Mouse (Mus musculus): ENCODE results near the gene Ppp2r2d. TPM values are rescaled to one million over a fixed set of nuclear protein-coding genes. Genes with fewer than 3 reads are reported as not detected.

The Ppp2r2d gene
- polyA plus RNA-seq, 1 experiment, result 119 TPM

- TF ChIP-seq CTCF (IDR thresholded peaks at IDR 0.05; ENCODE audit: control insufficient read depth, insufficient read depth, insufficient replicate concordance, low read depth, low read length) (no peak), POLR2A (IDR thresholded peaks at IDR 0.05; ENCODE audit: control insufficient read depth, low read depth, low read length) (no peak)
- Histone ChIP-seq H3K36me3 (ENCODE audit: control insufficient read depth, insufficient read depth, low read length) (no peaks in the 10 kb centered on the region), H3K27ac (ENCODE audit: control insufficient read depth, insufficient read depth, low read depth, low read length) (no peak overlapping the region), H3K27me3 (ENCODE audit: control insufficient read depth, insufficient read depth, low read length) (no peaks in the 10 kb centered on the region), H3K4me3 (ENCODE audit: control insufficient read depth, low read depth, low read length) (no peak overlapping the region), H3K4me1 (ENCODE audit: control insufficient read depth, insufficient read depth, low read length) (no peaks in the 10 kb centered on the region; the same call in 1 of the 2 replicates)
These were observed 20.7 kb upstream of the Ppp2r2d start for GRCm38 (mm10) chr7:138824995-138825756.

DNA sequence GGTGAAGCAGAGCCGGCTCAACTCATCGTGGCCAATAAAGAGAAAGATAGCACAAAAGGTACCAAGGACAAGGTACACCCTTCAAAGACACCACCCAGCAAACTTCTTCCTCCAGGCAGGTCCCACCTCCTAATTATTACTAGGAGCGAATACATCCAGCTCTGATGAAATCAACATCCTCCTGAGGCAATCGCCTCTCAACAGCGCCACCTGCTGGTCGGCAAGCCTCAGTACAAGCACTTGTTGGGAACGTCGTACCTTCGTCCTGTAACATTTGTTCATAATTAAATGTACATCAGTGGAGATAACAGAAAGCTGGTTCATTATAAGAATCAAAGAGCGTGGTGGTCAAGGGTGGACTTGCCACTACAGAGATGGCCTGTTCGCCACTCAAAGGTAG is 18.1 kb upstream of the Ppp2r2d start:
- Histone ChIP-seq H3K27ac (ENCODE audit: control insufficient read depth, insufficient read depth, low read depth, low read length) (no peak overlapping the region), H3K4me1 (ENCODE audit: control insufficient read depth, insufficient read depth, low read length) (no peaks in the 10 kb centered on the region; the same call in 1 of the 2 replicates), H3K36me3 (ENCODE audit: control insufficient read depth, insufficient read depth, low read length) (no peaks in the 10 kb centered on the region), H3K27me3 (ENCODE audit: control insufficient read depth, insufficient read depth, low read length) (no peaks in the 10 kb centered on the region), H3K4me3 (ENCODE audit: control insufficient read depth, low read depth, low read length) (no peak overlapping the region; the same call in 1 of the 2 replicates)
- TF ChIP-seq POLR2A (IDR thresholded peaks at IDR 0.05; ENCODE audit: control insufficient read depth, low read depth, low read length) (no peak), CTCF (IDR thresholded peaks at IDR 0.05; ENCODE audit: control insufficient read depth, insufficient read depth, insufficient replicate concordance, low read depth, low read length) (peak; percentile 99)

DNA sequence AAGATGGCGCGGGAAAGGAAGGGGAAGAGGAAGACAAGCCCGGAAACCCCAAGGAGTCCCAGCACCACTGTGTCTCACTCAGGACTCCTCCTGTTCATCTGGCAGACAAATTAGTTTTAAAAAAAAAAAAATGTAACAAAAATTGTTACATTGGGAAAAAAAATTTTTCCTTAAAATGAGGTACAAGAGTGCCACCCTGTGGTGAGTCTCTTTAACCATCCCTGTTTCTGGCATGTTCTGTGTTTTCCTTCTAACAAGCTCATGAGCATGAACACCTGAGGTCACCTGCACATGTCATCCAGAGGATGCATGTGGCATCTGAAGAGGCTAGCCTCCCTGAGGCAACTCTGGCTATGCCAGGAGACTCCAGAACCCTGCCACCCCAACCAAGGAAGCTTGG is 10.9 kb upstream of the Ppp2r2d start:
- Histone ChIP-seq H3K4me3 (ENCODE audit: control insufficient read depth, low read depth, low read length) (no peak overlapping the region), H3K27ac (ENCODE audit: control insufficient read depth, insufficient read depth, low read depth, low read length) (no peak overlapping the region), H3K27me3 (ENCODE audit: control insufficient read depth, insufficient read depth, low read length) (no peaks in the 10 kb centered on the region), H3K4me1 (ENCODE audit: control insufficient read depth, insufficient read depth, low read length) (no peaks in the 10 kb centered on the region), H3K36me3 (ENCODE audit: control insufficient read depth, insufficient read depth, low read length) (no peaks in the 10 kb centered on the region; the same call in 1 of the 2 replicates)
- TF ChIP-seq POLR2A (IDR thresholded peaks at IDR 0.05; ENCODE audit: control insufficient read depth, low read depth, low read length), result no peak
- TF ChIP-seq CTCF (IDR thresholded peaks at IDR 0.05; ENCODE audit: control insufficient read depth, insufficient read depth, insufficient replicate concordance, low read depth, low read length), result no peak

DNA sequence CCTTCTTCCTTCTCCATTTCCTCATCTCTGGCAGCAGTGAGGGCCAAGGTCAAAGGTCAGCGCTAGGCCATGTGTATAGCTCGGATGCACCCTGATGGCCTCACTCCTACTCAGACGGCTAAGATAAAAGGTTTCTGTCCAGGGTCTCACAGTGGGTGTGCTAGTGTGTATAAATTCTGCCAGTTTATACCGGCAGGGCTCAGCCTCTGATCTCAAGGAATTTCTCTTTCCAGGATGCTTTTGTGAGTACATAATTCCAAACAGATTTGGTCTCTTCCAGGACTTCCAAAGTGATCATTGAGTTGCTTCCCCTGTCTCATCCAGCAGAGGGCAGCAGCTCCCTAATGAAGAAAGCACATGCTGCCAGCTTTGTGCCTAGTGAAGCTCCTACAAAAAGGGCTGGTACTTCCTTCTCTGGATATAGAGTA is 5.3 kb upstream of the Ppp2r2d start:
- Histone ChIP-seq H3K4me3 (ENCODE audit: control insufficient read depth, low read depth, low read length) (no peak overlapping the region), H3K36me3 (ENCODE audit: control insufficient read depth, insufficient read depth, low read length) (no peaks in the 10 kb centered on the region; the same call in 1 of the 2 replicates), H3K27me3 (ENCODE audit: control insufficient read depth, insufficient read depth, low read length) (no peaks in the 10 kb centered on the region), H3K4me1 (ENCODE audit: control insufficient read depth, insufficient read depth, low read length) (peaks cover 5% of the 10 kb centered on the region; the same call in 1 of the 2 replicates), H3K27ac (ENCODE audit: control insufficient read depth, insufficient read depth, low read depth, low read length) (no peak overlapping the region)
- TF ChIP-seq POLR2A (IDR thresholded peaks at IDR 0.05; ENCODE audit: control insufficient read depth, low read depth, low read length), result no peak
- peak; percentile 39; the same call in 1 of the 2 replicates for TF ChIP-seq CTCF (IDR thresholded peaks at IDR 0.05; ENCODE audit: control insufficient read depth, insufficient read depth, insufficient replicate concordance, low read depth, low read length)

DNA sequence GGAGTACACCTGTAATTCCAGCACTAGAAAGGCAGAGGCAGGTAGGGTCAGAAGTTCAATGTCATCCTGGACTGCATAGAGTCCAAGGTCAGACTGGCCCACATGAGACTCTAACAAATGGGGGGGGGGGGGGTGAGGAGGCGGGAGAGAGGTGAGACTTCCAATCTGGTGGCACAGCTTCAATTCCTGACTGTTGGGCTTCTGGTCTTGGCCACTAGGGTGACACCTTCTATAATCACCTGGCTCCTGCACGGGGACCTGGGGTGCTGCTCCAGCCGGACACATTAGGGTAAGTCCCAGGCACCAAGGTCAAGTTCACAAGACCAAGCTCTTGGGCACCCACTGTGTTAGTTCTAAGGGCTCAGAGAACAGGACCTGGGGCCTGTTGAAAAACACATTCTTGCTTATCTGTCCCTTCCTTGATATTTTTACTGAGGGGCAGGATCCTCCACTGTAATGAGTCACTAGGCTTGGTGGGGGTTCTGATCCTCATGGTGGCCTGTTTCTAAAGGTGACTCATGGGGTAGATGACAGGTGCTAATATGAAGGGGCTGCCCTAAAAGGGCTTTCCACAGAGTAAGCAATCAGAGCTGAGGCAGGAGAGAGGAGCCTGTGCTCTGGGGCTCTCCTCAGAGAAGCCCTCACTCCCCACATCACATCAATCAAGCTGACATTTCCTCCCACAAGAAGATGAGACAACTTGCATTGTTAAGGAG is 4.3 kb upstream of the Ppp2r2d start:
- Histone ChIP-seq H3K4me3 (ENCODE audit: control insufficient read depth, low read depth, low read length) (no peak overlapping the region), H3K27ac (ENCODE audit: control insufficient read depth, insufficient read depth, low read depth, low read length) (no peak overlapping the region), H3K36me3 (ENCODE audit: control insufficient read depth, insufficient read depth, low read length) (no peaks in the 10 kb centered on the region; the same call in 1 of the 2 replicates), H3K27me3 (ENCODE audit: control insufficient read depth, insufficient read depth, low read length) (no peaks in the 10 kb centered on the region), H3K4me1 (ENCODE audit: control insufficient read depth, insufficient read depth, low read length) (peaks cover 5% of the 10 kb centered on the region; the same call in 1 of the 2 replicates)
- TF ChIP-seq CTCF (IDR thresholded peaks at IDR 0.05; ENCODE audit: control insufficient read depth, insufficient read depth, insufficient replicate concordance, low read depth, low read length), result no peak

GRCm38 (mm10) chr7:138843421-138843820 is 2.5 kb upstream of the Ppp2r2d start:
- TF ChIP-seq CTCF (IDR thresholded peaks at IDR 0.05; ENCODE audit: control insufficient read depth, insufficient read depth, insufficient replicate concordance, low read depth, low read length) (no peak), POLR2A (IDR thresholded peaks at IDR 0.05; ENCODE audit: control insufficient read depth, low read depth, low read length) (no peak)
- Histone ChIP-seq H3K36me3 (ENCODE audit: control insufficient read depth, insufficient read depth, low read length) (peaks cover 1% of the 10 kb centered on the region; the same call in 1 of the 2 replicates), H3K4me1 (ENCODE audit: control insufficient read depth, insufficient read depth, low read length) (peaks cover 9% of the 10 kb centered on the region), H3K27me3 (ENCODE audit: control insufficient read depth, insufficient read depth, low read length) (no peaks in the 10 kb centered on the region), H3K4me3 (ENCODE audit: control insufficient read depth, low read depth, low read length) (no peak overlapping the region), H3K27ac (ENCODE audit: control insufficient read depth, insufficient read depth, low read depth, low read length) (no peak overlapping the region)

DNA sequence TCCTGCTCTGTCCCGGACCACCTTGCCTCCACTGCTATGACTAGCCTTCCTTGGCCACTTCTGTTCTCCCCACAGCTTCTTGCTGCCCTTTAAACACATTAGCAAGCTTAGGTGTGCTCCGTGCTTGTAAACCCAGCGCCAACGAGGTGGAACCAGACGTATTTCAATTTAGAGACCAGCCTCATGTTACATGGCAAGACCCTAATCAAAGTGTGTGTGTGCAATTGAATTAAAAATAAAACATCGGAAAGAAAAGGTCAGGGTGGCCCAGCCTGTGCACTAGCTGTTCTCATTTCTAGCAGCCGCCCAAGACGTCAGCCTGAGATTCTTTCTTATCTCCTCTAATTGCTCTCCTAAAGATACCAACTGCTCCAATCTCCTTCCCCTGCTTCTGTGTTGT is 768 bp upstream of the Ppp2r2d start:
- H3K27ac ChIP-seq (ENCODE audit: control insufficient read depth, insufficient read depth, low read depth, low read length), result peak overlapping the region; percentile 3; the same call in 1 of the 2 replicates
- H3K27me3 ChIP-seq (ENCODE audit: control insufficient read depth, insufficient read depth, low read length), result no peaks in the 10 kb centered on the region
- H3K36me3 ChIP-seq (ENCODE audit: control insufficient read depth, insufficient read depth, low read length), result peaks cover 1% of the 10 kb centered on the region; the same call in 1 of the 2 replicates
- TF ChIP-seq POLR2A (IDR thresholded peaks at IDR 0.05; ENCODE audit: control insufficient read depth, low read depth, low read length) (no peak), CTCF (IDR thresholded peaks at IDR 0.05; ENCODE audit: control insufficient read depth, insufficient read depth, insufficient replicate concordance, low read depth, low read length) (no peak)
- no peak overlapping the region for H3K4me3 ChIP-seq (ENCODE audit: control insufficient read depth, low read depth, low read length)
- peaks cover 9% of the 10 kb centered on the region for H3K4me1 ChIP-seq (ENCODE audit: control insufficient read depth, insufficient read depth, low read length)

Data from testis, adult 2 months (tissue).